Mouse (Mus musculus): ENCODE data around the gene Cadps2. TPM values are rescaled to one million over a fixed set of nuclear protein-coding genes. Genes with fewer than 3 reads are reported as not detected.
A peak's percentile ranks its signal among the peaks of the same experiment; 100 is the strongest.

The Cadps2 gene
- polyA plus RNA-seq, 1 experiment from 2014 or later, result 0.57 TPM

DNA sequence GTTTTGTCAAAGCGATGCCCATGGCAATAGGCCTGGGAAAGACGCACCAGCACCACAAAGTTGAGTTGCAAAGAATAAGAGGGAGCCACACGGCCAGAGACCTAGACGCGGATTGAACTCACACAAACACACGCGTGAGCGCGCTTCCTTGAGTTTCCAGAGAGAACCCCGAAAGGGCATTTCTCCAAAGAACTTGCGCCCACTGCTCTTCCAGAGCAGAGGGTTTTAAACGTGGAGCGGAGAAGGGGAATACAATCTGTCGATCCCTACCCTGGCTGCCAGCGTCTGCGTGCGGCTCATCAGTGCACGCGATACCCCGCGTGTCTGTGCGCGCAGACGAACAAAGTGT, 590.2 kb downstream of the Cadps2 start:
- Histone ChIP-seq H3K4me3 (ENCODE audit: low read length) (peak overlapping the region; percentile 39), H3K9me3 (ENCODE audit: control insufficient read depth, low read length) (no peaks in the 10 kb centered on the region), H3K27me3 (replicated peaks; ENCODE audit: control insufficient read depth, insufficient read depth, low read length) (peaks cover 77% of the 10 kb centered on the region), H3K27ac (ENCODE audit: low read length) (no peak overlapping the region), H3K4me2 (ENCODE audit: low read depth, low read length) (peak overlapping the region; percentile 50; the same call in 1 of the 2 replicates), H3K36me3 (ENCODE audit: control insufficient read depth, insufficient read depth, low read length) (no peaks in the 10 kb centered on the region), H3K4me1 (ENCODE audit: control insufficient read depth, insufficient read depth, low read length) (peaks cover 18% of the 10 kb centered on the region; the same call in 1 of the 2 replicates), H3K9ac (ENCODE audit: low read depth, low read length) (no peak overlapping the region)
- ATAC-seq, result no peak
- WGBS, result under 1% methylated on average over 24 of the region's 24 CpGs

DNA sequence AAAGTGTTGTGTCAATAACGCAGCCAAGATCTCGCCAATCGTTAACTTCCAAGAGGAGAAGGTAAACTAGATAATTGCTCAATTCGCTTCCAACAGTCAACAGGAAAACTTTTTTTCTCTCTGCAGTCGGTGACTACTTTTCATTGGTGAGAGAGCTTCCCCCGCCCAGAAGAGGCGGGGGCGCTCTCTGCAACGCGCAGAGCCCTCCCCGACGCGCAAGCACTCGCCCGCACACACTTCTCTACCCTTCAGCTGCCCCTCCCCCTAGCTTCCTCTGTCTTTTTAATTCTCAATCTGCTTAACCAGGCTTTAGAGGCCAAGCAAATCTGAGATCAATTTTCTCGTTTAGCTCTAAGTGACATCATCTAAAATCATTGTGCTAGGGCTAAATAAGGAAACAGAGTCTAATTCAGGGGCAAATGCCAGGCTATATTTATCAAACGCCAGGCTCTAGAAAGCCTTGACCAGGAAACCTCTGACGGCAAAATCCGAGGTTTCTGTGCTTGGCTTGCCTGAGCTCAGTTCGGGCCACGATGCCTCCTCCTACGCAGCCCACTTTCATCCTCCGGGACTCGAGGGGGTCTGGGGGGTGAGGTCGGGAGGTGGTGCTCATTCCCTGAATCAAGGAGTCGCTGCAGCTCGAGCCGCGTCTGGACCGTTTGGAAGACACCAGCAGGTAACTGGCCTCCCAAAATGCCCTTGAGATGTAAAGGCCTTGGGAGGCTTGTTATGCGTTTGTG, 590.7 kb downstream of the Cadps2 start, which contains the start of gene Fezf1:
Gene Fezf1 (minus strand): TSS at position 50 of the 740 bp plus-strand sequence.
- under 1% methylated on average over 31 of the region's 31 CpGs for WGBS
- H3K9me3 ChIP-seq (ENCODE audit: control insufficient read depth, low read length), result no peaks in the 10 kb centered on the region
- peak within 1 kb of the TSS; percentile 50; the same call in 1 of the 2 replicates for H3K4me2 ChIP-seq (ENCODE audit: low read depth, low read length)
- peaks cover 14% of the 10 kb centered on the region; the same call in 1 of the 2 replicates for H3K4me1 ChIP-seq (ENCODE audit: control insufficient read depth, insufficient read depth, low read length)
- peaks cover 78% of the 10 kb centered on the region for H3K27me3 ChIP-seq (replicated peaks; ENCODE audit: control insufficient read depth, insufficient read depth, low read length)
- H3K4me3 ChIP-seq (ENCODE audit: low read length), result peak within 1 kb of the TSS; percentile 39
- H3K36me3 ChIP-seq (ENCODE audit: control insufficient read depth, insufficient read depth, low read length), result no peaks in the 10 kb centered on the region
- no peak for ATAC-seq
- H3K27ac ChIP-seq (ENCODE audit: low read length), result no peak within 1 kb of the TSS
- no peak within 1 kb of the TSS for H3K9ac ChIP-seq (ENCODE audit: low read depth, low read length)

DNA sequence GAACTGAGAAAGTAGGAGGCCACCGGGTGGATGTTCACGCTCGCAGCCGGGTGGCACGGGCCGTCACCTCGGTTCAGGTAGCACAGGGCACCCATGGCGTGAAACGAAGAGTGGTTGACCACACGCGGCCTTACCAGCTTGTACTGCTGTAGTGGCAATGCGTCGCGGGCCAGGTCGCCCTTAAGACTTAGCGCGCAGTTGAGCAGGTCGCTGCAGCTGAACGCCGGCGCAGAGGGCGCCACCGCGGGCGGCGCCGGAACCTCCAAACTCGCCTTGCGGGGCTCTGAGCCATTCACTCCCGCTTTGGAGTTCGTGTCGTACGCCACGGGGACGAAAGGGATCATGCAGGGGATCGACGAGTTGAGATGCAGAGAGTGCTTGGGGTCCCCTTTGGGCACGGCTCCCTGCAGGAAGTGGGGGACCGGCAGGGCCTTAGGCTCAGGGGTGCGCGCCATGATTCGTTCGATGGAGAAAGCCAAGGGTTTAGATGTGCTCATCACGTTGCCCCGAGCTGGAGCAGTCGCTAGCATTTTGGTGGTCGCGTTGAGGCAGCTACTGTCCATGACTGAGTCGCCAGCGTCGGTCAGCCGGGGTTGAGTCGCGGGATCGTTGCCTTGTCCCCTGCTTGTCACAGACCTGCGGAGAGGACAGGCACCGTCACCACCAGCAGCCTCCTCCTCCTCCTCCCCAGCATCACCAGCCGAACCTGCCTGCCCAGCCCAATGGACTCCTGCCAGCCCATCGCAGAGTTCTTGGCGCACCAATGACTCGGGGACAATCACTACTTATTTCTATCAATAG, 591.5 kb downstream of the Cadps2 start:
- under 1% methylated on average over 61 of the region's 61 CpGs for WGBS
- no peak for ATAC-seq
- H3K27me3 ChIP-seq (replicated peaks; ENCODE audit: control insufficient read depth, insufficient read depth, low read length), result peaks cover 77% of the 10 kb centered on the region

DNA sequence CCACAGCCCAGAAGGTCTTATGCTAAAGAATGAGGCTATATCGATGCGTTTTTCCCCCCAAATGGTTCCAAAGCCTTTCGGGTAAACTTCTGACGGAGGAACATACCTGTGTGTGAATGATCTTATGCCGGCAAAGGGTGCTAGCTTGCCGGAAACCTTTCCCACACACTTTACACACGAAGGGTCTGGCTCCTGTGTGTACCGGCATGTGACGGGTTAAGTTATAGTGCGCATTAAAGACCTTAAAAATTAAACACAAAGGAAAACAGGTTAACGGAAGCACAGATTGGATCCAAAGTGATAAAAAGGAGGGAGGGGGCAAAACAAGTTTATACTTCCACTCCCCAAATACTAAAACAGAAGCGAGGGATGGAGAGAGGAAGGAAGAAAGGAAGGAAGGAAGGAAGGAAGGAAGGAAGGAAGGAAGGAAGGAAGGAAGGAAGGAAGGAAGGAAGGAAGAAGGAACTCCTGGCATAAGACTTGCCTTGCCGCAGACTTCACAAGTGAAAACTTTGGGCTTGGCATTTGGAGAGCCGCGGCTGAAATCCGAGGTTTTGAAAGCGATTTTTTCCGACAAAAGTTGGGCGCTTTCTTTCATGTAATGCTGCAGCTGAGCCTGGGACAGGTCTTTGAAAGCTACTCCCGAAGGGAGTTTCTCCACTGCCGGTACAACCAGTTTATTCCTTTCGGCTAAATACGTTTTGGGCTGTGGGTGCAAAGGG, 592.3 kb downstream of the Cadps2 start:
- peaks cover 14% of the 10 kb centered on the region; the same call in 1 of the 2 replicates for H3K4me1 ChIP-seq (ENCODE audit: control insufficient read depth, insufficient read depth, low read length)
- H3K27me3 ChIP-seq (replicated peaks; ENCODE audit: control insufficient read depth, insufficient read depth, low read length), result peaks cover 77% of the 10 kb centered on the region
- ATAC-seq, result no peak
- H3K9ac ChIP-seq (ENCODE audit: low read depth, low read length), result no peak overlapping the region
- no peak overlapping the region for H3K4me2 ChIP-seq (ENCODE audit: low read depth, low read length)
- H3K4me3 ChIP-seq (ENCODE audit: low read length), result no peak overlapping the region; the same call in 1 of the 2 replicates
- no peaks in the 10 kb centered on the region for H3K9me3 ChIP-seq (ENCODE audit: control insufficient read depth, low read length)
- no peaks in the 10 kb centered on the region for H3K36me3 ChIP-seq (ENCODE audit: control insufficient read depth, insufficient read depth, low read length)
- no peak overlapping the region for H3K27ac ChIP-seq (ENCODE audit: low read length)
- 1% methylated on average over 23 of the region's 23 CpGs for WGBS

More for the DNA sequence above, 591.5 kb downstream of the Cadps2 start:
- H3K9ac ChIP-seq (ENCODE audit: low read depth, low read length), result no peak overlapping the region
- no peaks in the 10 kb centered on the region for H3K9me3 ChIP-seq (ENCODE audit: control insufficient read depth, low read length)
- no peak overlapping the region for H3K4me2 ChIP-seq (ENCODE audit: low read depth, low read length)
- peak overlapping the region; percentile 11; the same call in 1 of the 2 replicates for H3K4me3 ChIP-seq (ENCODE audit: low read length)
- no peak overlapping the region for H3K27ac ChIP-seq (ENCODE audit: low read length)
- H3K4me1 ChIP-seq (ENCODE audit: control insufficient read depth, insufficient read depth, low read length), result peaks cover 14% of the 10 kb centered on the region; the same call in 1 of the 2 replicates
- no peaks in the 10 kb centered on the region for H3K36me3 ChIP-seq (ENCODE audit: control insufficient read depth, insufficient read depth, low read length)

DNA sequence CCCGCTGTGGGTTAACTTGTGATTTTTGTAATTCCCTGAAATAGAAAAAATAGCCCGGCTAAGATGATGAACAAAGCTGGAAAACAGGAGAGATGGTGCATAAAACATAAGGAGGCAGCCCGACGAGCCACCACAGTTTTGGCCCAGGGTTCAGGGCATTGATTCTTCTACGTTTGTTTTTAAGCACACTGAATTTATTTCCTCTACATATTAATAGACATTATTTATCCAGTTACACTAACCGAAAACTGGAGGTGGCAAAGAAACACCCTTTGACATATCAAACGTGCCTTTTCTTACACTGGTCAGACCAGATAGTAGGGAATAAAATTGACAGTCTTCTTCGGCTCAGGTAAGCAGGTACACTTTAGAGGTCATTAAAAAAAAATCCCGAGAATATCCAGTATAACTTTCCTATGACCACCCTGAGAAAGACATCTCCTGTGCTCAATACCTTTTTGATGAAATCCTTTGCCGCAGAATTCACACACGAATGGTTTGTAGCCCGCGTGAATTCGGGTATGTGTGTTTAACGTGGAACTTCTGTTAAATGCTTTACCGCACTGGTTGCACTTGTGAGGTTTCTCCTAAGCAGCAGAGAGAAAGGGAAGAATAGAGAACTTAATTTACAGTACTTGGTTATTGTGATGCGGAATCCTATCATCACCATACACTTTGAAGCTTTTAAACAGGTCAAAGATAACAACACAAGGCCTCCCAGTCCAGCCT, 593.0 kb downstream of the Cadps2 start:
- no peak for ATAC-seq
- WGBS, result 4% methylated on average over 17 of the region's 17 CpGs
- H3K4me2 ChIP-seq (ENCODE audit: low read depth, low read length), result no peak overlapping the region
- no peaks in the 10 kb centered on the region for H3K36me3 ChIP-seq (ENCODE audit: control insufficient read depth, insufficient read depth, low read length)
- no peaks in the 10 kb centered on the region for H3K9me3 ChIP-seq (ENCODE audit: control insufficient read depth, low read length)
- H3K4me3 ChIP-seq (ENCODE audit: low read length), result no peak overlapping the region
- H3K27me3 ChIP-seq (replicated peaks; ENCODE audit: control insufficient read depth, insufficient read depth, low read length), result peaks cover 80% of the 10 kb centered on the region
- H3K4me1 ChIP-seq (ENCODE audit: control insufficient read depth, insufficient read depth, low read length), result peaks cover 14% of the 10 kb centered on the region; the same call in 1 of the 2 replicates
- H3K27ac ChIP-seq (ENCODE audit: low read length), result no peak overlapping the region
- H3K9ac ChIP-seq (ENCODE audit: low read depth, low read length), result no peak overlapping the region

DNA sequence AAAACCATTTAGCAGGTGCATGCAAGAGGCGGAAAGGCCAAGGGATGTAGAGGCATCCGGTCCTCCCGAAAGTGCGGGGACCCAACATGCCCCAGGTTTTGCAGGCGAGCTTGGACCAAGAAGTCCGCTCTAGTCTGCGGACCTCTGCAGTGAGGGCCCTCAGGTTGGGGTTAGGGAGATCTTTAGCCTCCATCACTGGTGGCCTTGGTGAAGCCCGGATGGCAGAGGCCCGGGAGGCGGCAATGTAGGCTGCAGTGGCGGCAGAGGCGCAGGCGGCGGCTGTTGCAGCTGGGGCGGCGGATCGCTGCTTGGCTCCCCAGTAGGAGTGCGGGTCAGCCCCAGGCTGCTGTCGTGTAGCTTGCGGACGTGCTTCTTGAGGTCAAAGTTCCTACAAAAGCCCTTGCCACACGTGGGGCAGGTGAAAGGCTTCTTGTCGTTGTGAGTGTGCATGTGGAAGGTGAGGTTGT, 593.6 kb downstream of the Cadps2 start:
- no peak for ATAC-seq
- Histone ChIP-seq H3K4me3 (ENCODE audit: low read length) (no peak overlapping the region), H3K4me2 (ENCODE audit: low read depth, low read length) (no peak overlapping the region), H3K9me3 (ENCODE audit: control insufficient read depth, low read length) (no peaks in the 10 kb centered on the region), H3K4me1 (ENCODE audit: control insufficient read depth, insufficient read depth, low read length) (peaks cover 14% of the 10 kb centered on the region; the same call in 1 of the 2 replicates), H3K27me3 (replicated peaks; ENCODE audit: control insufficient read depth, insufficient read depth, low read length) (peaks cover 79% of the 10 kb centered on the region), H3K36me3 (ENCODE audit: control insufficient read depth, insufficient read depth, low read length) (no peaks in the 10 kb centered on the region), H3K27ac (ENCODE audit: low read length) (no peak overlapping the region), H3K9ac (ENCODE audit: low read depth, low read length) (no peak overlapping the region)
- WGBS, result 2% methylated on average over 23 of the region's 23 CpGs

DNA sequence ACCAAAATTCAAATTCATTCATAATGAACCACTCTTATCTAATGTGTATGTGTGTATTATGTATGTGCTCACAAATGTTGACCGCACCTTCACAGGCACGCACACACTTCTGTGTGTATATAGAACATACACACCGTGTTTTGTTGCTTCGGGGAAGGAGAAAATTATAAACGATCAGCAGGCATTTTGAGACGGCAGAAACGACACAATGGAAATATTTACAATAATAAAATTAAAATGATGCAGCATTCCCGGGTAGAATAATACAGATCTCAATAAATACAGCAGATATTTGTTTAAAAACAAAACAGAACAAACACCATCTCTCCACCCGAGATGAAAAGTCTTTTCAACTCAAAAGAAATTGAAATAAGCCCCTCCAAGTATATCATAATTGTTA, 594.1 kb downstream of the Cadps2 start:
- H3K27ac ChIP-seq (ENCODE audit: low read length), result no peak overlapping the region
- H3K4me3 ChIP-seq (ENCODE audit: low read length), result no peak overlapping the region
- no peak overlapping the region for H3K4me2 ChIP-seq (ENCODE audit: low read depth, low read length)
- H3K9me3 ChIP-seq (ENCODE audit: control insufficient read depth, low read length), result no peaks in the 10 kb centered on the region
- no peak overlapping the region for H3K9ac ChIP-seq (ENCODE audit: low read depth, low read length)
- peaks cover 74% of the 10 kb centered on the region for H3K27me3 ChIP-seq (replicated peaks; ENCODE audit: control insufficient read depth, insufficient read depth, low read length)
- 16% methylated on average over 9 of the region's 9 CpGs for WGBS
- no peaks in the 10 kb centered on the region for H3K36me3 ChIP-seq (ENCODE audit: control insufficient read depth, insufficient read depth, low read length)
- ATAC-seq, result no peak
- H3K4me1 ChIP-seq (ENCODE audit: control insufficient read depth, insufficient read depth, low read length), result peaks cover 14% of the 10 kb centered on the region; the same call in 1 of the 2 replicates

DNA sequence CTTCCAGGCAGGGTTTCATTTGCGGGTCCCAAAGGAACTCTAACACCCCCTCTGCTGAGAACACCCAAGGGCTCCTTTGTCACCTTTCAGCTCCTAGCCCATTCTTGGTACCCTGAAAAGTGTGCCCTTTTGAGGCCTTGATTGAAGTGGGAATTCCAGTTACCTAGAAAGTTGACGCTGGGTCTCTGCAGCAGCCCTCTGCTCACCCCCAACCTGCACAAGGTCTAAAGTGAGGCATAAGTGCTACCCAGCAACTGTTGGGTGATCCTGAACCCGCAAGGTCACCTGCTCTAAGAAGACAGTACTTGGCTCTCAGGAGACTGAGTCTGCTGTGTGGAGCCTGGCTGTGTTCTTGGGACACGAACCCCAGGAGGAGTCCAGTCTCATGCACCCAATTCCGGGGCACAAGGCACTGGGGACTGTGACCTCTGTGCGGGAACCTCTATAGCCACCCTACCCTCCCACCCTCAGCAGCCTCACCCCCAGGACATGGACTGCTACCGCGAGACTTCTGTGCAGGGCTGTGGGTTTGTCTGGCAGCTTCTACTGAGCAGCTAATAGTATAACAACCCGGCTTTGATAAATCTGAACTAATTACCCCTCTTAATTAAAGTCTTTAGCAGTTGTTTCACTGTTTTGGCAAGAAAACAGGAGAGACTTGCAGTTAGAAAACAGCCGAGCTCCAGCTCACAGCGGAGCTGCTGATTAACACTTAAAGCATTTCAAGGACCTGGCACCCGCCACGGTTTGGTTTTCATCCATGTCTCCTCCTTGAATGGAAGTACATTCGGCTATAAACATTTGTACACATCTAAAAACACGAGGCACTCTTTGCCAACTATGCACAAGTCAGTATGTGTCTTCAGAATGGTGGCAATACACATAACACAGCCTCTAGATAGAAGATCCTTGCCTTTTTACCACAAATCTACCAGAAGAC, 595.1 kb downstream of the Cadps2 start:
- H3K9me3 ChIP-seq (ENCODE audit: control insufficient read depth, low read length), result no peaks in the 10 kb centered on the region
- H3K4me3 ChIP-seq (ENCODE audit: low read length), result no peak overlapping the region
- peaks cover 64% of the 10 kb centered on the region for H3K27me3 ChIP-seq (replicated peaks; ENCODE audit: control insufficient read depth, insufficient read depth, low read length)
- 3% methylated on average over 15 of the region's 15 CpGs for WGBS
- H3K27ac ChIP-seq (ENCODE audit: low read length), result no peak overlapping the region
- H3K9ac ChIP-seq (ENCODE audit: low read depth, low read length), result no peak overlapping the region
- H3K4me2 ChIP-seq (ENCODE audit: low read depth, low read length), result no peak overlapping the region
- no peak for ATAC-seq
- no peaks in the 10 kb centered on the region for H3K36me3 ChIP-seq (ENCODE audit: control insufficient read depth, insufficient read depth, low read length)
- peaks cover 14% of the 10 kb centered on the region; the same call in 1 of the 2 replicates for H3K4me1 ChIP-seq (ENCODE audit: control insufficient read depth, insufficient read depth, low read length)
